Mouse (Mus musculus) forebrain, embryonic 14.5 days (tissue): Measurements from ENCODE around the gene Gm42372. TPM values are rescaled to one million over a fixed set of nuclear protein-coding genes. Genes with fewer than 3 reads are reported as not detected.

Source experiments
- ATAC-seq: fragments of 200-750 bp; cut with Nextera tagmentation; 2 replicates; pipeline ENCODE4 v1.8.0; 2017; ENCODE audit warnings: mild to moderate bottlenecking, moderate library complexity
- DNase-seq: peaks from one replicate; pipeline ENCODE4 v3.0.0-alpha.2; 2015; ENCODE audit warnings: low spot score
- H3K27ac ChIP-seq: fragments of 300-500 bp; sonication (generic); 2 replicates; pipeline ENCODE4 v1.5.1; 2014; ENCODE audit warnings: low read depth, mild to moderate bottlenecking, control low read depth, low read length, moderate library complexity
- H3K27me3 ChIP-seq: fragments of 300-500 bp; sonication (generic); replicated peaks from 2 replicates; pipeline ENCODE4 v1.6.1; 2014; ENCODE audit warnings: low read length, control low read depth, mixed read lengths; ENCODE audit not compliant: control insufficient read depth, insufficient read depth
- H3K36me3 ChIP-seq: fragments of 300-500 bp; sonication (generic); 2 replicates; pipeline ENCODE4 v1.6.1; 2014; ENCODE audit warnings: low read length, control low read depth; ENCODE audit not compliant: control insufficient read depth, insufficient read depth
- H3K4me1 ChIP-seq: fragments of 300-500 bp; sonication (generic); 2 replicates; pipeline ENCODE4 v1.6.1; 2014; ENCODE audit warnings: antibody characterized with exemption, low read length, control low read depth; ENCODE audit not compliant: control insufficient read depth, insufficient read depth
- H3K4me2 ChIP-seq: fragments of 300-500 bp; sonication (generic); 2 replicates; pipeline ENCODE4 v1.6.1; 2014; ENCODE audit warnings: mild to moderate bottlenecking, control low read depth, low read length
- H3K4me3 ChIP-seq: fragments of 300-500 bp; sonication (generic); 2 replicates; pipeline ENCODE4 v1.5.1; 2014; ENCODE audit warnings: low read depth, low read length, control low read depth
- H3K9ac ChIP-seq: fragments of 300-500 bp; sonication (generic); 2 replicates; pipeline ENCODE4 v1.6.1; 2014; ENCODE audit warnings: mild to moderate bottlenecking, low read length, control low read depth, moderate library complexity
- H3K9me3 ChIP-seq: fragments of 300-500 bp; sonication (generic); replicated peaks from 2 replicates; pipeline ENCODE4 v1.6.1; 2016; ENCODE audit warnings: low read length, control low read depth, mixed read lengths; ENCODE audit not compliant: control insufficient read depth
- WGBS: fragments of 180-500 bp; shearing (Covaris S2); extraction: QIAGEN DNeasy Blood & Tissue Kit; methylation state at CpG from one replicate; pipeline ENCODE4 v1.1.7; 2014; 5-methylcytosine and 5-hydroxymethylcytosine counted together
- polyA plus RNA-seq: library from polyadenylated mRNA; unstranded; fragments of >200 nt; fragmentation: Nextera tagmentation; extraction: Ambion mirVana; gene quantifications from 2 replicates; pipeline ENCODE4 v1.2.1, GENCODE M21; 2014

The Gm42372 gene
- polyA plus RNA-seq, 1 experiment from 2014 or later: 3.8 TPM

DNA sequence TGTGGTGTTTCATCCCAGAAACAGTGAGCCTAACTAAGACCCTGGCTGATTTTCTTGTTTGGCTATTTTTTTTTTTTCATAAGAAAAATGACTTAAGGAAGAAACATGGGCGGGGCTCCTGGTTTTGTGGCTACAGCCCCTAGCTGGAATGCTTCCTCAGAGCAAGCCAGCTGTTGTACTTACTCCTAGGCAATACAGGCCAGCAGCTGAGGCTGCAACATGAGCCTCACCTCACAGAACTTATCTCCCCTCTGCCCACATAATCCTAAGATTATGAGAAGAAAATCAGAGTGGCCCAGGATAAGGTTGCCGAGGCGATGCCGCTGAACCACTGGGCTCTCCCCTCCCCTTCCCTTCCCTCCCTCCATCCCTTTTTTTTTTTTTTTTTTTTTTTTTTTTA, 27.2 kb upstream of the Gm42372 start:
- Histone ChIP-seq H3K4me3 (no peak overlapping the region), H3K36me3 (no peaks in the 10 kb centered on the region), H3K27me3 (no peaks in the 10 kb centered on the region), H3K4me2 (no peak overlapping the region), H3K27ac (peak overlapping the region; percentile 88), H3K9ac (no peak overlapping the region), H3K9me3 (no peaks in the 10 kb centered on the region), H3K4me1 (peaks cover 19% of the 10 kb centered on the region)
- ATAC-seq (no peak), DNase-seq (no peak)
- WGBS: 96% methylated on average over 4 of the region's 4 CpGs

DNA sequence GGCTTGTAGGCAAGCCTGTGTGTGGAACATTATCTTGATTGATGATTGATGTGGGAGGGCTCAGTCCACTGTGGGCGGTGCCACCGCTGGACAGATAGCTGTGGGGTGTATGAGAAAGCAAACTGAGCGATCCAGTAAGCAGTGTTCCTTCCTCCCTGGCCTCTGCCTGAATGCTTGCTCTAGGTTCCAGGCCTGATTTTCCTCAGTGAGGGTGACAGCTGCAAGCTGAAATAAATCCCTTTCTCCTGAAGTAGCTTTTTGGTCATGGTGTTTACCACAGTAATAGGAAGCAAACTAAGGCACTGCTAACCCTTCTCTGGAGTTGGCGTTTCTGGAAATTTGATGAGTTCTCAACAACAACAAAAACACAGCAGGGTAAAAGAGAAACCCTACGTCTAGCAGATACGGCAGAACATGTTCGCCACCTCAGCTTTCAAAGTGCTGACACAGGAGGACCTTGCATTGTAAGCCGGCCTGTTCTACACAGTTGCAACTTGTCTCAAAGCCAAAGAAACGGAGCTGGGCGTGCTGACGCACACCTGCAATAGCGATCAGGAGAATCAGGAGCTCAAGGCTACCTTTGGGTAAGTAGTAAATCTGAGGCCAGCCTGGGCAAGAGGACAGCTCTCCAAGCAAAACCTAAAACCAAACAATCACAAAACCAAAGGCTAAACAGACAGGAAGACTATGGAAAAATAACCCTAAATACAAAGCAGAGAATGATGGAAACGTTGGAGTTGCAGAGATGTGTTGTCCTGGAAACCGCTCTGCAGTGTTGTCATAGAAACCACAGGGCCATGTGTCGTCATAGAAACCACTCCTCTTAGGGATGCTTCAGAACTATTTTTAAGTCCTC, 26.2 kb upstream of the Gm42372 start:
- H3K27me3 ChIP-seq: no peaks in the 10 kb centered on the region
- peak overlapping the region; percentile 33; the same call in 1 of the 2 replicates for H3K9ac ChIP-seq
- H3K36me3 ChIP-seq: no peaks in the 10 kb centered on the region
- peak overlapping the region; percentile 88 for H3K27ac ChIP-seq
- DNase-seq (peak; percentile 90), ATAC-seq (peak; percentile 66)
- H3K9me3 ChIP-seq: no peaks in the 10 kb centered on the region
- H3K4me3 ChIP-seq: no peak overlapping the region
- peak overlapping the region; percentile 38 for H3K4me2 ChIP-seq
- 43% methylated on average over 15 of the region's 15 CpGs for WGBS
- H3K4me1 ChIP-seq: peaks cover 24% of the 10 kb centered on the region

DNA sequence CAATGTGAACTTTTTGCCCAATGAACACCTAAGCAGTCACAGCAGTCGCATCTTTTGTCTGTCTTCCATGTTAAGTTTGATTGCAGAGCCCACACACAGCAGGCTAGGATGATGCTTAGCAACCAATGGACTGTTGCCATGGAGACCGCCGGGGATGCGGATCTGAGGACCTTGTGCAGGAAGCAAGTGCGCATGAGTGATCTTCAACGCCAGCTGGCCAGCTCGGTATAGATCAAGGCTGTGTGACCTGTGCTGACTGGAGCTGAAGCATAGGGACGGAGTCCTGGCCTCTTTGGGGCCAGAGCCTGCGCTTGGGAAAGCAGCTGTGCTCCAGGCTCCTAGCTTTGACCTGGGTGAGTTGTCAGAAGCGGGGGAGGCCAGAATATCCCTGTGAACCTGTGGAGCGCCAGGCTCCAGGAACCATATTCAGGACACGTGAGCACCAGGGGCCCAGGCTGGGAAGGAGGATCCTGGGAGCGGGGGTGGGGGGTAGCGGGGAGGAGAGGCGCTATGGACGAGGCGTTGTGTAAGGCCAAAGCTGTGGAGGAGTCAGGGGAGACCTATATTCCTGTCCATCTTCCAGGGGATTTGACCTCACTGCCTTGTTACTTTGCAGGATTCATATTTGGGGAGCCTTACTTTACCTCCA, 23.2 kb upstream of the Gm42372 start, which contains the start of gene Pnmal1:
Gene Pnmal1, plus strand, starts transcription at position 141 of the 649 bp plus-strand sequence.
- DNase-seq: peak; percentile 98
- Histone ChIP-seq H3K27me3 (no peaks in the 10 kb centered on the region), H3K27ac (peak within 1 kb of the TSS; percentile 93), H3K4me3 (peak within 1 kb of the TSS; percentile 37), H3K36me3 (no peaks in the 10 kb centered on the region), H3K4me2 (peak within 1 kb of the TSS; percentile 71), H3K9me3 (no peaks in the 10 kb centered on the region), H3K9ac (peak within 1 kb of the TSS; percentile 66), H3K4me1 (peaks cover 27% of the 10 kb centered on the region)
- peak; percentile 92 for ATAC-seq
- WGBS: 3% methylated on average over 17 of the region's 17 CpGs

DNA sequence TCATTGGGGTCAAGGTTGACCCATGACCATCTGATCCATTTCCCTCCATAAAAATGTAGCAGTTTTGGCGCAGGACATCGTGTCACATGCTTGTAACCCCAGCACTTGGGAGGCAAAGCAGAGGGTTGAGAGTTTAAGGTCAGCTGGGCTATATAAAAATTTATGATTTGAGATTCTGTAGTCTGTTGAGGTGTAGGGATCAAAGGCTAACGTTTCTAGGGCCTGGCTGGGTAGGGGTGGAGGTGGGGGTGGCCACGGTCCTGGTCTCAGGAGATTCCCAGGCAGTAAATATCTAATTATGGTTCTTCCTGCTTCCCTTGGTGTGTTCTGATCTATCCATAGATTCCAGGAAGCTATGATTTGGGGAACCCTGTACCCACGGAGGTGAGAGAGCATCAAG, 21.2 kb upstream of the Gm42372 start:
- 88% methylated on average over 5 of the region's 5 CpGs for WGBS
- no peak overlapping the region for H3K27ac ChIP-seq
- no peak for DNase-seq
- H3K27me3 ChIP-seq: no peaks in the 10 kb centered on the region
- no peak overlapping the region for H3K4me3 ChIP-seq
- peaks cover 22% of the 10 kb centered on the region for H3K4me1 ChIP-seq
- peak overlapping the region; percentile 24 for H3K4me2 ChIP-seq
- ATAC-seq: no peak
- no peaks in the 10 kb centered on the region for H3K36me3 ChIP-seq
- no peaks in the 10 kb centered on the region for H3K9me3 ChIP-seq
- H3K9ac ChIP-seq: no peak overlapping the region

DNA sequence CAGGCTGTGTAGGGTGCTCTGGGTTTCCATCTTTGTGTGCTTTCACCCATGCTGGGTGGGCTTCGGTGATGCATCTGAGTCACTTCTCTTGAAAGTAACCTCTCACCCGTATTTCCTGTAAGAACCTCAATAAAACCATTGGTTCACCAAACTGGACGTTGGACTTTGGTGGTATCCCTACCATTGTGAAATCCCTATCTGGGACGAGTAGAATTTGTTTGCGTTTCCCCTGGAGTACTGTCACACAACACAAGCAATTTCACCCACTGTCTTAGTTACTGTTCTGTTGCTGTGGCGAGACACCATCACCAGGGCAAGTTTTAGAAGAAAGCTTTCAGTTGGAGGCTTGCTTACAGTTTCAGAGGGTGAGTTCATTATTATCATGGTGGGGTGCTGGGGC, 14.5 kb upstream of the Gm42372 start:
- Histone ChIP-seq H3K36me3 (no peaks in the 10 kb centered on the region), H3K27me3 (no peaks in the 10 kb centered on the region), H3K4me1 (no peaks in the 10 kb centered on the region), H3K27ac (no peak overlapping the region), H3K9ac (no peak overlapping the region), H3K4me3 (no peak overlapping the region), H3K9me3 (no peaks in the 10 kb centered on the region), H3K4me2 (no peak overlapping the region)
- WGBS: 89% methylated on average over 6 of the region's 6 CpGs
- DNase-seq (no peak), ATAC-seq (no peak)

DNA sequence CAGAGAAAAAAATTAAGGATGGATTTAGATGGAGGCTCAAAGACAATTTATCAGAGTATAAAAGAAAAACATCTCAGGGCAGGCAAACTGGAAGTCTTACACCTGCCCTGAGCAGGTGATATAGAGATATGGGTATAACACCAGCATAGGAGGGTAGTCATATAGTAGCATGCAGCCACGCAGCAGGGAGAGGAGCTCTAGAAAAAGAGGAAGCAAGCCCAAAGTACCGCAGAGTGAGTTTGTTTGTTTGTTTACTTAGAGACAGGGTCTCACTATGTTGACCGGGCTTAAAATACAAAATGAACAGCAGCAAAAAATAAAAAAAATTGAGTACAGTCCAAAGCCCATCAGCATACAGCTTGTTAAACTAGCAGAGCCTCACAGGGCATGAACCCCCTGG, 11.7 kb upstream of the Gm42372 start:
- Histone ChIP-seq H3K4me1 (no peaks in the 10 kb centered on the region), H3K9ac (no peak overlapping the region), H3K4me3 (no peak overlapping the region), H3K27ac (no peak overlapping the region), H3K4me2 (no peak overlapping the region), H3K27me3 (no peaks in the 10 kb centered on the region), H3K36me3 (no peaks in the 10 kb centered on the region), H3K9me3 (no peaks in the 10 kb centered on the region)
- 90% methylated on average over 3 of the region's 3 CpGs for WGBS
- no peak for ATAC-seq
- DNase-seq: no peak

DNA sequence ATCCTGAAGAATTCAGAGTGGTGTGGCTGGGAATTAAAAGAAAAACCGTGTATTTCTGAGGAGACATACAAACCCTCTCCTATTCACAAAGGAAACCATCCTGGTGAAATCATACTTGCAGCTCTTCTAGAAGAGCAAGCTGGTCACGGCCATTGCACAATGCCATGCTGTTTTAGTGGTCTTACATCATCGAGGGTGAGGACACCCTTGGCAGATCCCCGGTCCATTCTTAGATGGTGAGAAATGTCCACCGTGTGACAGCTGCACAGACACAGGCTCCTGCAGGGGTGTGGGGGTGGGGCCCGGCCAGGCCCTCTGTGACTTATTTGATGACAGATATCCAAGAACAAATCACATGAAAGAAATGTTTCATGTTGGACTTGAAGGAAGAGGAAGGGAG, 8.9 kb upstream of the Gm42372 start:
- Histone ChIP-seq H3K27ac (no peak overlapping the region), H3K36me3 (no peaks in the 10 kb centered on the region), H3K4me1 (no peaks in the 10 kb centered on the region), H3K9me3 (no peaks in the 10 kb centered on the region), H3K4me3 (no peak overlapping the region), H3K4me2 (no peak overlapping the region), H3K9ac (no peak overlapping the region), H3K27me3 (no peaks in the 10 kb centered on the region)
- 75% methylated on average over 6 of the region's 6 CpGs for WGBS
- DNase-seq (no peak), ATAC-seq (no peak)

DNA sequence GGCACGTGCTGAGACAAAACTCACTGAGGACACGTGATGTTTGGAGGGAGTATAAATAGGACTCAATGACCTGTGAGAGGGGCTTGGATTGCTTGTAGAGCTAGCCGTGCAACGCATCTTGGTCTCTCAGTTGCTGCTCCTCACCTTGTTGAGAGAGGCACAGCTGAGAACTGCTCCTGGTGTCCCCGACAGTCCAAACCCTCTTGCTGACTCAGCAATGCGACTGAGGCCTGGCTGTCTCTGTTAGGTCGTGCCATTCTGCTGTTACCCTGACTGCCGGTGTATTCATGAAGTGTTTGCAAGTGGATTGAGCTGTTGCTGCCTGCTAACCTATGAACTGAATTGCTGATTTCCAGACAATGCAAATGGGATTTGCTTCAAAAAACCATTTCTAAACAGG, 6.6 kb upstream of the Gm42372 start:
- no peak for ATAC-seq
- Histone ChIP-seq H3K4me1 (no peaks in the 10 kb centered on the region; the same call in 1 of the 2 replicates), H3K4me2 (no peak overlapping the region), H3K9me3 (no peaks in the 10 kb centered on the region), H3K4me3 (no peak overlapping the region), H3K36me3 (no peaks in the 10 kb centered on the region), H3K27me3 (no peaks in the 10 kb centered on the region), H3K9ac (no peak overlapping the region), H3K27ac (no peak overlapping the region)
- 63% methylated on average over 8 of the region's 8 CpGs for WGBS
- DNase-seq: no peak

DNA sequence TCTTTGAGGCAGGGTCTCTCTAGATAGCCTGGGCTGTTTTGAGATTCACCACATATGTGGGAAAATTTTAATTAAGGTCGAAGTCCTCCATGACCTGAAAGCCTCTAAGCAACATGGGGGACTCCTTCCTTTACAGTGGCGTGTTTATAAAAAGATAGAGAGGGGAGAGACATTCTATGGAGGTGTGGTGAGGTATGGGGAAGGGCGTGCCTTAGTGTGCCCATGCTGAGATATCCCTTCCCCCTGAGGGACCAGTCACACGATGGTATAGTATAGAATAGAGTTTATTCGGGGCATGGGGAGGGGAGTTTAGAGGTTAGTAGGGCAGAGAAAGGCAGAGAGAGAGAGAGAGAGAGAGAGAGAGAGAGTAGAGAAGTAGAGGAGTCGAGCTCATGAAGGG, 4.7 kb upstream of the Gm42372 start:
- H3K36me3 ChIP-seq: no peaks in the 10 kb centered on the region
- H3K4me1 ChIP-seq: no peaks in the 10 kb centered on the region; the same call in 1 of the 2 replicates
- H3K4me3 ChIP-seq: no peak overlapping the region
- 70% methylated on average over 6 of the region's 6 CpGs for WGBS
- H3K27me3 ChIP-seq: no peaks in the 10 kb centered on the region
- H3K9ac ChIP-seq: no peak overlapping the region
- no peak overlapping the region for H3K27ac ChIP-seq
- ATAC-seq (no peak), DNase-seq (no peak)
- H3K4me2 ChIP-seq: no peak overlapping the region
- H3K9me3 ChIP-seq: no peaks in the 10 kb centered on the region
